8 mouse cellular contexts compared by ENCODE assay signal in genomic region chr15:99259167-99259729, GRCm38 (mm10). TPM values are rescaled to one million over a fixed set of nuclear protein-coding genes. Genes with fewer than 3 reads are reported as not detected.
DNase-seq lines count a peak whose midpoint lies in the region; ATAC-seq and TF ChIP-seq lines count a peak whose summit lies in the region.

No protein-coding gene starts in this region.

- H3K9me3 ChIP-seq in hindbrain, embryonic 10.5 days, result no peaks in the 10 kb centered on the region
- H3K9me3 ChIP-seq in lung, postnatal 0 days (ENCODE audit: low read length), result no peaks in the 10 kb centered on the region

- H3K9ac ChIP-seq in lung, postnatal 0 days (replicated peaks; ENCODE audit: low read depth), result no peak overlapping the region

- ATAC-seq in lung, postnatal 0 days, result peak; percentile 92

- no peak for TF ChIP-seq CTCF in lung, postnatal 0 days (IDR thresholded peaks at IDR 0.05)

- TF ChIP-seq EP300 in lung, postnatal 0 days (IDR thresholded peaks at IDR 0.05), result no peak; the same call in 1 of the 2 replicates

- DNase-seq in retina, embryonic 14.5 days (ENCODE audit: low spot score), result peak; percentile 16
- DNase-seq in retina, postnatal 1 day, result no peak
- DNase-seq in hindbrain, embryonic 10.5 days (ENCODE audit: low spot score), result no peak
- DNase-seq in lung, postnatal 0 days (ENCODE audit: low spot score), result peak; percentile 91
- no peak for DNase-seq in MN1 (ENCODE audit: low spot score)
- no peak for DNase-seq in right cerebral cortex, adult 18-20 months
- DNase-seq in embryo, embryonic 9.5 days (ENCODE audit: extremely low spot score), result no peak
- DNase-seq in spleen, postnatal 14 days (ENCODE audit: low spot score in 2 of 2), result no peak

- no peaks in the 10 kb centered on the region for H3K27me3 ChIP-seq in hindbrain, embryonic 10.5 days (ENCODE audit: insufficient read depth, poor library complexity, severe bottlenecking)
- H3K27me3 ChIP-seq in lung, postnatal 0 days (replicated peaks; ENCODE audit: insufficient read depth, low read length), result no peaks in the 10 kb centered on the region

- peaks cover 16% of the 10 kb centered on the region for H3K4me1 ChIP-seq in hindbrain, embryonic 10.5 days (replicated peaks)
- H3K4me1 ChIP-seq in lung, postnatal 0 days (ENCODE audit: insufficient read depth, low read depth, low read length), result 0 out of 2 replicates have a peak, but pooled peaks cover 4% of the 10 kb centered on the region

- H3K4me2 ChIP-seq in lung, postnatal 0 days (replicated peaks; ENCODE audit: low read depth, low read length), result peak overlapping the region; percentile 47

- WGBS in hindbrain, embryonic 10.5 days, result 69% methylated on average over 8 of the region's 8 CpGs
- WGBS in lung, postnatal 0 days, result 45% methylated on average over 8 of the region's 8 CpGs

- H3K36me3 ChIP-seq in hindbrain, embryonic 10.5 days, result no peaks in the 10 kb centered on the region
- no peaks in the 10 kb centered on the region for H3K36me3 ChIP-seq in lung, postnatal 0 days (ENCODE audit: insufficient read depth, low read length)

- H3K27ac ChIP-seq in hindbrain, embryonic 10.5 days, result peak overlapping the region; percentile 66; the same call in 1 of the 2 replicates
- peak overlapping the region; percentile 71 for H3K27ac ChIP-seq in lung, postnatal 0 days (ENCODE audit: low read length)

- H3K4me3 ChIP-seq in hindbrain, embryonic 10.5 days, result peak overlapping the region; percentile 33
- H3K4me3 ChIP-seq in lung, postnatal 0 days (ENCODE audit: low read depth, low read length), result no peak overlapping the region

RNA-seq across cellular contexts. Expression of gene Mcrs1, which starts 7.5 kb away (rescaled TPM):
- 194 and 213 TPM in 2 replicates for polyA plus RNA-seq in hindbrain, embryonic 10.5 days (2016; fragmentation: Nextera tagmentation; extraction: Ambion mirVana)
- polyA plus RNA-seq in lung, postnatal 0 days (2015; fragmentation: Nextera tagmentation; extraction: Ambion mirVana), result 96.9 and 102 TPM in 2 replicates

RNA-seq across cellular contexts. Expression of gene Kcnh3, which starts 34.6 kb away (rescaled TPM):
- polyA plus RNA-seq in hindbrain, embryonic 10.5 days (2016; fragmentation: Nextera tagmentation; extraction: Ambion mirVana), result 0.04 and 0.12 TPM in 2 replicates
- 0.21 and 0.63 TPM in 2 replicates for polyA plus RNA-seq in lung, postnatal 0 days (2015; fragmentation: Nextera tagmentation; extraction: Ambion mirVana)

RNA-seq across cellular contexts. Expression of gene Prpf40b, which starts 35.6 kb away (rescaled TPM):
- 61.1 and 63.3 TPM in 2 replicates for polyA plus RNA-seq in hindbrain, embryonic 10.5 days (2016; fragmentation: Nextera tagmentation; extraction: Ambion mirVana)
- polyA plus RNA-seq in lung, postnatal 0 days (2015; fragmentation: Nextera tagmentation; extraction: Ambion mirVana), result 37.1 and 39.9 TPM in 2 replicates

RNA-seq across cellular contexts. Expression of gene Fam186b, which starts 36.4 kb away (rescaled TPM):
- 0.20 and 0.27 TPM in 2 replicates for polyA plus RNA-seq in hindbrain, embryonic 10.5 days (2016; fragmentation: Nextera tagmentation; extraction: Ambion mirVana)
- 0.07 TPM in 1 of 2 replicates, not detected in the other for polyA plus RNA-seq in lung, postnatal 0 days (2015; fragmentation: Nextera tagmentation; extraction: Ambion mirVana)

Comparison
In these comparisons a context has a peak if more than half of its experiments do, and no peak if none do; other contexts are left out.
1. DNase-seq: peak in retina, embryonic 14.5 days (single experiment) and lung, postnatal 0 days (single experiment); none in retina, postnatal 1 day (single experiment), hindbrain, embryonic 10.5 days (single experiment), MN1 (single experiment), right cerebral cortex, adult 18-20 months (single experiment), embryo, embryonic 9.5 days (single experiment) and spleen, postnatal 14 days (0 of 2).